Mouse (Mus musculus): ENCODE measurements at regions not wholly inside any gene's neighbourhood (a gene's known extent, or its start where the extent isn't known, plus 50 kb on each side); places are given as distances from the start of the nearest gene placed in this dataset.
"Not testable (repeated sequence)": the region's sequence is repeated elsewhere in the genome, so short reads cannot be mapped to it uniquely, and the experiment has no call there.

GRCm38 (mm10) chr10:111637084-111637735 lies 131.1 kb downstream of the Phlda1 start:
- DNase-seq (ENCODE audit: low spot score in 2 of 2): no peak

- DNase-seq (ENCODE audit: low spot score in 2 of 2): no peak
Observed at GRCm38 (mm10) chr10:111639866-111640265, 133.8 kb downstream of the Phlda1 start.

GRCm38 (mm10) chr10:111642683-111643082 lies 136.6 kb downstream of the Phlda1 start:
- DNase-seq (ENCODE audit: low spot score in 2 of 2): no peak

- not testable (repeated sequence) for DNase-seq (ENCODE audit: low spot score in 2 of 2)
Observed at GRCm38 (mm10) chr10:111653773-111654172, 147.7 kb downstream of the Phlda1 start.

- no peak for DNase-seq (ENCODE audit: low spot score in 2 of 2)
Observed at GRCm38 (mm10) chr10:111654364-111655226, 148.5 kb downstream of the Phlda1 start.

- DNase-seq (ENCODE audit: low spot score in 2 of 2): no peak
Observed at GRCm38 (mm10) chr10:111658828-111659227, 152.7 kb downstream of the Phlda1 start.

GRCm38 (mm10) chr10:111662665-111663064 lies 156.6 kb downstream of the Phlda1 start:
- no peak for DNase-seq (ENCODE audit: low spot score in 2 of 2)

- DNase-seq (ENCODE audit: low spot score in 2 of 2): no peak
Observed at GRCm38 (mm10) chr10:111665834-111666233, 159.7 kb downstream of the Phlda1 start.

- no peak for DNase-seq (ENCODE audit: low spot score in 2 of 2)
Observed at GRCm38 (mm10) chr10:111666963-111667362, 160.9 kb downstream of the Phlda1 start.

- no peak for DNase-seq (ENCODE audit: low spot score in 2 of 2)
Observed at GRCm38 (mm10) chr10:111668639-111669038, 162.6 kb downstream of the Phlda1 start.

GRCm38 (mm10) chr10:111669658-111670057 lies 163.6 kb downstream of the Phlda1 start:
- no peak for DNase-seq (ENCODE audit: low spot score in 2 of 2)

GRCm38 (mm10) chr10:111670666-111671065 lies 164.6 kb downstream of the Phlda1 start:
- DNase-seq (ENCODE audit: low spot score in 2 of 2): no peak

- DNase-seq (ENCODE audit: low spot score in 2 of 2): no peak
Observed at GRCm38 (mm10) chr10:111672454-111673316, 166.6 kb downstream of the Phlda1 start.

- no peak for DNase-seq (ENCODE audit: low spot score in 2 of 2)
Observed at GRCm38 (mm10) chr10:111673317-111673610, 167.2 kb downstream of the Phlda1 start.

GRCm38 (mm10) chr10:111676255-111676654 lies 170.2 kb downstream of the Phlda1 start:
- DNase-seq (ENCODE audit: low spot score in 2 of 2): no peak

- DNase-seq (ENCODE audit: low spot score in 2 of 2): no peak
Observed at GRCm38 (mm10) chr10:111680919-111681318, 174.8 kb downstream of the Phlda1 start.

- no peak for DNase-seq (ENCODE audit: low spot score in 2 of 2)
Observed at GRCm38 (mm10) chr10:111684409-111685346, 178.6 kb downstream of the Phlda1 start.

GRCm38 (mm10) chr10:111686585-111686984 lies 180.5 kb downstream of the Phlda1 start:
- no peak for DNase-seq (ENCODE audit: low spot score in 2 of 2)

GRCm38 (mm10) chr10:111689587-111689986 lies 183.5 kb downstream of the Phlda1 start:
- DNase-seq (ENCODE audit: low spot score in 2 of 2): no peak

GRCm38 (mm10) chr10:111693762-111694161 lies 187.7 kb downstream of the Phlda1 start:
- no peak for DNase-seq (ENCODE audit: low spot score in 2 of 2)
